9 mouse cellular contexts compared by ENCODE assay signal in genomic region chr11:89069303-89069702, GRCm38 (mm10). TPM values are rescaled to one million over a fixed set of nuclear protein-coding genes. Genes with fewer than 3 reads are reported as not detected.
DNase-seq lines count a peak whose midpoint lies in the region; ATAC-seq and TF ChIP-seq lines count a peak whose summit lies in the region.
"Had no signal": no experiment of that assay in that cellular context is flagged by ENCODE, and none has a peak within 500 bp of the region (broad histone marks: within the 10 kb centered on the region; RNA-seq: fewer than 3 reads in every experiment).

No protein-coding gene starts in this region.

- no peak overlapping the region for H3K4me2 ChIP-seq in liver, embryonic 12.5 days
- H3K4me2 ChIP-seq in lung, embryonic 14.5 days = no peak overlapping the region

- H3K27me3 ChIP-seq in liver, embryonic 12.5 days (replicated peaks) = peaks cover 4% of the 10 kb centered on the region; the same call in 1 of the 2 replicates
- H3K27me3 ChIP-seq in lung, embryonic 14.5 days (ENCODE audit: insufficient read depth, low read length) = no peaks in the 10 kb centered on the region

- TF ChIP-seq CTCF in lung, embryonic 14.5 days (IDR thresholded peaks at IDR 0.05; ENCODE audit: low read depth) = peak; percentile 86

- peak; percentile 67 to 89 for DNase-seq in adrenal gland, adult (ENCODE audit: inconsistent age in 2 of 2, low spot score in 1 of 2)
- no peak for DNase-seq in adrenal gland, adult 8-10 months
- DNase-seq in liver = peak; percentile 61
- DNase-seq in cerebellum, adult 9-10 months = peak; percentile 75
- DNase-seq in induced T-regulatory cell, adult 2 months (ENCODE audit: low read depth) = peak; percentile 90
- peak; percentile 84 for DNase-seq in lung, embryonic 14.5 days
- DNase-seq in spleen, adult 12 weeks (ENCODE audit: low spot score) = peak; percentile 41

- ATAC-seq in liver, embryonic 12.5 days = no peak
- ATAC-seq in lung, embryonic 14.5 days (ENCODE audit: insufficient read depth) = no peak

- 9% methylated on average over 6 of the region's 6 CpGs for WGBS in liver, embryonic 12.5 days (ENCODE audit: insufficient replicate concordance)
- WGBS in lung, embryonic 14.5 days = 25% methylated on average over 6 of the region's 6 CpGs

- H3K4me3 ChIP-seq in liver, embryonic 12.5 days = no peak overlapping the region
- H3K4me3 ChIP-seq in lung, embryonic 14.5 days (ENCODE audit: low read depth, low read length) = no peak overlapping the region

- no peaks in the 10 kb centered on the region for H3K9me3 ChIP-seq in liver, embryonic 12.5 days (replicated peaks)
- no peaks in the 10 kb centered on the region for H3K9me3 ChIP-seq in lung, embryonic 14.5 days (ENCODE audit: low read depth, low read length)

- H3K36me3 ChIP-seq in liver, embryonic 12.5 days = no peaks in the 10 kb centered on the region
- H3K36me3 ChIP-seq in lung, embryonic 14.5 days (ENCODE audit: insufficient read depth) = no peaks in the 10 kb centered on the region

- no peak overlapping the region for H3K27ac ChIP-seq in liver, embryonic 12.5 days
- no peak overlapping the region for H3K27ac ChIP-seq in lung, embryonic 14.5 days (ENCODE audit: low read depth)

- no peak overlapping the region for H3K9ac ChIP-seq in liver, embryonic 12.5 days
- H3K9ac ChIP-seq in lung, embryonic 14.5 days = no peak overlapping the region

- peaks cover 6% of the 10 kb centered on the region for H3K4me1 ChIP-seq in liver, embryonic 12.5 days
- H3K4me1 ChIP-seq in lung, embryonic 14.5 days (ENCODE audit: insufficient read depth) = no peaks in the 10 kb centered on the region

RNA-seq across cellular contexts. Expression of gene Dgke, which starts 2.7 kb away (rescaled TPM):
- 10 to 100 TPM; 10.7 to 17.0 (median 14.3) TPM for total RNA-seq in adrenal gland, adult 8-10 months (2022)
- 1.6 and 1.7 TPM in 2 replicates for polyA plus RNA-seq in liver, embryonic 12.5 days (2016; fragmentation: Nextera tagmentation; extraction: Ambion mirVana)
- polyA plus RNA-seq in lung, embryonic 14.5 days (2014; fragmentation: Nextera tagmentation; extraction: Ambion mirVana) = 5.5 and 5.8 TPM in 2 replicates

RNA-seq across cellular contexts. Expression of gene Gm525, which starts 4.3 kb away (rescaled TPM):
- not detected for total RNA-seq in adrenal gland, adult 8-10 months (2022)
- not detected in 2 replicates for polyA plus RNA-seq in liver, embryonic 12.5 days (2016; fragmentation: Nextera tagmentation; extraction: Ambion mirVana)
- 0.38 TPM in 1 of 2 replicates, not detected in the other for polyA plus RNA-seq in lung, embryonic 14.5 days (2014; fragmentation: Nextera tagmentation; extraction: Ambion mirVana)
- polyA plus RNA-seq: C2C12 had no signal
